Mouse (Mus musculus) ovary, postnatal 36 days (tissue): Measurements from ENCODE around the gene Mrc1.

ENCODE experiments used
- DNase-seq: peaks from one replicate; pipeline ENCODE4 v3.0.0; 2022; ENCODE audit warnings: low spot score, mixed read lengths

Gene Mrc1

DNA sequence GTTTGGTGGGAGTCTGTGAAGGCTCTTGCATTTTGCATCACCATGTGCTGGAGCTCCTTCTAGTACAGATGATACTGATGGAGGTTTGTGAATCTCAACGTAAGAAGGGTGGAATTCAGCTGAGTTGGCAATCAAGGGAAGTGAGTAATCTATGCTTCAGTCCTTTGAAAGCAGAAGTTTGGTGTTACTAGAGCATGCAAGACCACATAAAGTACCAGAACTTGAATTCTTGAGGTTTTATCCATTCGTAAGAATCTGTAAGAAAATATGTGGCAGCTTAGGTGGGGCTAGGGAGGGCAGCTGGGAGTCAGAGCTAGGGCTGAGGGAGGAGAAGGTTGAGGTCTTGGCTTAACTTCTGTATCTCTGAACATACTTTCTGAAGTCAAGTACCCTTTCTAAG, 15.5 kb downstream of the Mrc1 start:
- DNase-seq: no peak

- DNase-seq: no peak
Measured at GRCm38 (mm10) chr2:14249839-14250564, 20.8 kb downstream of the Mrc1 start.

- no peak for DNase-seq
Measured at GRCm38 (mm10) chr2:14251938-14252337, 22.7 kb downstream of the Mrc1 start.

GRCm38 (mm10) chr2:14258345-14258850, 29.2 kb downstream of the Mrc1 start:
- DNase-seq: no peak

DNA sequence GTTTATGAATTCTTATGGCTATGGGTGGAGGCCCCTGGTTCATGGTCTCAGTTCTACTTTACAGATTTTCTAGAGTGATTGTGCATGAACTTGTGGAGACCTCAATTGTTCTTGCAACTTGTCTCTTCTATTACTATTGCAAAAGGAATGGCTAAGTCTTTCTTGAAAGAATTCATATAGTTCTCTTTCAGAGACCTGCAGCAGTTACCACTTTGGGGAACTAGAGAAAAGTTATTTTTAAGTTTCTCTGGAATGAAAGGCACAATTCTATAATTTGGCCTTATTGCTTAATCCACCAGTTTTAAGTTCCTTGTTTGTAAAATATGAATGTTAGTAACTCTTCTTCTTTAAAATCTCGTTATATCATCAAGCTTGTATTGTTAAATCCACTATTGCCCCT, 32.9 kb downstream of the Mrc1 start:
- no peak for DNase-seq

DNA sequence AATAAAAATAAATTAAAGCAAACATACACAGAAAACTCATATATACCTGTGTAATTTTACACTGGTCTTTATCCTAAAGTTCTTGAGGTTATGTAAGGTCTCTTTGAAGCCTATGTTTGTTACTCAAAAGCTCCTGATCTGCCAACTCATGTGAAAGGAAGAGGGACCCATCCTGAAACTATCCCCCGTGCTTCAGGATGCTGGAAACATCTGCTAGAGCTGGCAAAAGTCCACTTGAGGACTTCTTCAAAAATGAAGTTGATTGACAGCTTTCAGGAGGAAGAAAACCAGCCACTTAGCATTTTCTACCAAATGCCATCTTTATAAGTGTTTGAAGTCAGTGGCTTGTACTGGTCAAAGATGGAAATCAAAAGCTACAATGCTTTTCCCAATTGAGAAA, 40.0 kb downstream of the Mrc1 start:
- DNase-seq: no peak

DNA sequence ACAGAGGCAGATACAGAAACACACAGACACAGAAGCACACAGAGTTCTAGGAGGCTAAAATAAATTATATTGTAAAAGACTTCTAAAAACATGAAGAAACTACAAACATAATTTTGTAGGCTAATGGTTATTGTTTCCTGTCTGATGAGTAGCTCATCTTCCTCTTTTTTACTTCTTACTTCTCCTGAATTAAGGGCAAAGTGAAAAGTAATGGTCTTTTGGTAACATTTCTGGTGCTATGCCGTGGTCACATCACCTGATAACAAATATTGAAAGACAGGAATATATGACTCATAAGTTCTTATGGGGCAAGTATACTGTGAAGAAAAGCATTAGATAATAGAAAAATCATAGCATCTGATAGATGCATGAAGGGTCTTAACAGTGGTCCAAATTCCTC, 42.9 kb downstream of the Mrc1 start:
- DNase-seq: no peak

DNA sequence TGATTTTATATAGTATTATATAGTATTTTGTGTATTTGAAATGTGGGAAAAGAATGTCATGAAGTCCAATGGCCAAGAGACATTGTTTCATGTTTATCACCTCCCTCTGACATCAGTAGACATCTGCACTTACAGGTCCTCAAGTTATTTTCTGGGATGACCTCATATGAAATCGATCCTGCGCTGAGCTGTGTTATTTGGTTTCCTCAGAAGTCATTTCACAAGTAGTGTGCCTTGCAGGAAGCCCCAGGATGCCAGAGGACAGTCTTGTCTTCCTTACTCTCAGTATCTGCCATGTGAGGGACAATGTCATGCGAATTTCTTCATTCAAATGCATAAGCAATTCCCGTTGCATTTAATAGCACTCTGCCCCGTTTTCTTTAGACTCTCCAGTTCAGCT, 46.6 kb downstream of the Mrc1 start:
- no peak for DNase-seq

GRCm38 (mm10) chr2:14279256-14279655, 50.1 kb downstream of the Mrc1 start:
- DNase-seq: no peak

- DNase-seq: no peak
Measured at GRCm38 (mm10) chr2:14279795-14280194, 50.6 kb downstream of the Mrc1 start.

- DNase-seq: peak; percentile 84
Measured at GRCm38 (mm10) chr2:14295334-14295733, 66.1 kb downstream of the Mrc1 start.

DNA sequence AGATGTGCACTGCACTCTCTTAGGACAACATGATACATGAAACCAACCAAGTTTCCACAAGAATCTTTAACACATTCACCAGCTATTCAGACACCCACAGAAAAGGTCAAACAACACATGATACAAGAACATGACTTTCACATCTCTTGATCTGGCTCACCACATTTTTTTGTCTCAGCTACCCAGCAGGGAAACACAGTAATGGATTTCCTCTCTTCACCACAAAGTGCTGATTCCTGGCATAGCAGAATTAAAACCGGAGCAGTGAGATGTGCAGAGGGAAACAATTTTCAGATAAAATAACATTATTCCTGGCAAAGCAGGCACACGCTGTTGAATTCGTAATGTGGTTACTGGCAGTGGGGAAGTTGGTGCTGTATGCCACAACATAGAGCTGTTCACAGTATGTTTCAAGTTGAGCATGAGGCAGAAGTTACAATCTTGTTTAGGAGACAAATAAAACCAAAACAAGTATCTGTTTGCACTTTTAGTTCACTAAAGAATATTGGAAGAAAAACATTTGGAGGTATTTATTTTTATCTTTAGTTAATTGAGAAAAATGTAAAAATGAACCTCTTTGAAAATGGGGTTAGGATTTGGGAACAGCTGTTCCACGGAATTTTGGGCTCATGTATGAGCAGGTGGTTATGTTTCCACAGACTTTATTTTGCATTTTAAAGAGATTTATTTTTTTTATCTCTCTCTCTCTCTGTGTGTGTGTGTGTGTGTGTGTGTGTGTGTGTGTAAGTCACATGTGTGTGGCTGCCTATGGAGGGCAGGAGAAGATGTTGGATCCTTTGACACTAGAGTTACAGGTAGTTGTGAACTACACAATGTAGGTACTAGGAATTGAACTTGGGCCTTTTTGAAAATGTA, 83.6 kb downstream of the Mrc1 start:
- no peak for DNase-seq

DNA sequence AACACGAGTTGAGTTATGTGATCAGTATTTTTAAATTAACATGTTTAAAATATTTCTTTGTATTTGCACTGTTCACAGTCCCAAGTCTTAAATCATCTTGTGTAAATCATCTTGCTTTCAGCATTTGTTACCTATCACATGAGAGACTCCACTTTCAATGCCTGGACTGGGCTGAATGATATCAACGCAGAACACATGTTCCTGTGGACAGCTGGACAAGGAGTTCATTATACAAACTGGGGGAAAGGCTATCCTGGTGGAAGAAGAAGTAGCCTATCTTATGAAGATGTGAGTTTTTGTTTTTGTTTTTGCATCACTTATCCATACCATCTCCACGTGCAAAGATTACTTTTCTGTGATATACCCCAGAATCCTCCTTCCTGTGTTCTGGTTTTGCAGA, 85.9 kb downstream of the Mrc1 start:
- no peak for DNase-seq

DNA sequence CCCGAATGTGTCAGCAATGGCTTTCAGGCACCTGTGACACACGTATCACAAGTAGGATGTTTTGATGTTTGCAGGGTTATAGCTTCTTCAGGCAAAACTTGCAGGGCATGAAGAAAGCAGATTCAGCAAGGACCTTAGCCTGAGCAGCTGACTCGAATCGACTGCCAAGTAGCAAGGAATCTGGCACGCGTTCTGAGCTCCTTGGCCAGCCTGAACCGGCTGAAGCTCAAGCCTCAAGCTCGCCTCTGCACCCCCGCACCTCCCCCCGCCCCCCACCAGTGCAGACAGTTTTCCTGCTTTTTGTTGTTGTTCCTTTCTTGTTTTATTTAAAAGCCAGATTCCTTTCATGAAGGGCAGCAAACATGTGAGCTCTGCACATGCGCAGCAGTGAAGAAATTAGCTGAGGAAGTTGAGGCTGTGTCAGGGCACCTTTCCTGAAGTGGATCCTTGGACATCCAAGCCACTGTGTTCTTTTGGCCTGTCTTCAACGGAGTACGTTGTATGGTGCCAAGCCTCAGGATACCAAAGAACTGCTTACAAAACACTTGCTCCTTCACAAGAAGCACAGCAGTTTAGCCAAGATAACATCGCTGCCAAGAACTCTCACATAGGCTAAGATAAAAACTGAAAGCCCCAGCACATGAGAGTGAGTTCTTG, 112.6 kb downstream of the Mrc1 start:
- DNase-seq: peak; percentile 73

GRCm38 (mm10) chr2:14342309-14342839, 113.2 kb downstream of the Mrc1 start:
- peak; percentile 22 for DNase-seq
